Mouse (Mus musculus) embryonic fibroblast, embryonic 13.5 days (primary cell): ENCODE data around the gene Slc35e2.

Source experiments
- CTCF ChIP-seq: IDR thresholded peaks from 2 replicates; pipeline ENCODE4 v1.5.1; 2011; ENCODE audit warnings: mild to moderate bottlenecking, control low read depth, low read length, moderate library complexity, borderline replicate concordance; ENCODE audit not compliant: insufficient read depth
- POLR2A ChIP-seq: IDR thresholded peaks from 2 replicates; pipeline ENCODE4 v1.6.1; 2011; ENCODE audit warnings: low read depth, mild to moderate bottlenecking, control low read depth, low read length, moderate library complexity

DNA sequence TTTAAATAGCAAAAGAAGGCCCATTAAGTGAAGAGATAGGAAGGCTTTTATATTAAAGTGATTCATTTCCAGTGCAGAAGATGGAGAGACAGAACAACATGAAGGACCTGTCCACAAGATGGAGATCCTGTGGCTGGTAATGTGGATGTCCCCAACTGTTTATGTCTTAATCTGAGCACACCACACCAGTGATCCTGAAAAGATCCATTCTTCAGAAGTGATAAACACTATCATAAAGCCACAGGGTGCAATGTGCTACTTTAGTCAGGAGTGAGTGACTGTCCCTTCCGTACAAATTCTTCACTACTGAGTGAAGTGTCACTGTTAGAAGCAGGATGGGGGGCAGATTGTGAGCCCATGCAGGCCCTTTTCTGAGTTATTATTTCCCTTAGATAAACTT is 1.5 kb downstream of the Slc35e2 start:
- TF ChIP-seq CTCF: no peak
- no peak for TF ChIP-seq POLR2A
